8 mouse cellular contexts compared by ENCODE assay signal in the genomic region with DNA sequence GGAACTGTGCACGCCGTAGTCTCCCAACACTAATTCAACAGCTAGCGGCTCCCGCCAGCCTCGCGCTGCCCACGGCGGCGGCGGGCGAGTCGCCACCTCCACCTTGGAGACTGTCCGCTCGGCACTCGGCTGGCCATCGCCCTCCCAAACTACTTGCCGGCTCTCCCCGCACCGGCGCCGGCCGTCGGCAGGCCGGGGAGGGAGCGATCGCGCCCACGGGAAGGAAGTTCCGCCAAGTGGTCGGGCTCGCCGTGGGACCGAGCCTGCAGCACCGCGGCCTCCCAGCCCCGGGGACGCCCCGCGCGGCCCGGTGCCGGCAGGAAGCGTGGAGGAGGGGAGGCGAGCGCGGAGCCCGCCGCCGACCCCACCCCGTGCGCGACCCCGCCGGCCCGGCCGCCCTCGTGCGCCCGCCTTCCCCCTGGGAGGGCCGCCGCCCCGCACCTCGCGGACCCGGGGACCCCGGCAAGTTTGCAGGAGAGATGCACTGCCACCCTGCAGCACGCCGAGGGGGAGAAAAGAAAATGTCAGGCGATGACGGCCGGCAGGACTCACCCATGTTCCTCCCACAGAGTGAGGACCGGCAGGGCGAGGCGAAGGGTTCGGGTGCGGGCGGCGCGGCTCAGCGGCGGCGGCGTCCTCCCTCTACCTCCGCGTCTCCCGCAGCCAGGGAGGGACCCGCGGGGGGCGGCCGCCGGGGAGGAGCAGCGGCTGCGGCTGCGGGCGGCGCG. TPM values are rescaled to one million over a fixed set of nuclear protein-coding genes. Genes with fewer than 3 reads are reported as not detected.
DNase-seq lines count a peak whose midpoint lies in the region; ATAC-seq lines count a peak whose summit lies in the region.

A gene (minus strand): TSS at position 718 of the 728 bp plus-strand sequence.

- no peaks in the 10 kb centered on the region for H3K27me3 ChIP-seq in hindbrain, embryonic 11.5 days (ENCODE audit: control insufficient read depth, insufficient read depth, low read length)

- peak within 1 kb of the TSS; percentile 89 for H3K9ac ChIP-seq in hindbrain, embryonic 11.5 days (ENCODE audit: low read depth, low read length)

- no peaks in the 10 kb centered on the region for H3K36me3 ChIP-seq in hindbrain, embryonic 11.5 days (ENCODE audit: control insufficient read depth, insufficient read depth, low read length)

- peak within 1 kb of the TSS; percentile 87 for H3K4me3 ChIP-seq in hindbrain, embryonic 11.5 days (ENCODE audit: low read depth, low read length)

- H3K4me2 ChIP-seq in hindbrain, embryonic 11.5 days (replicated peaks; ENCODE audit: low read depth, low read length), result peak within 1 kb of the TSS; percentile 92

- H3K27ac ChIP-seq in hindbrain, embryonic 11.5 days (ENCODE audit: low read depth, low read length), result peak within 1 kb of the TSS; percentile 98

- DNase-seq in Muller cell, postnatal 12 days (ENCODE audit: inconsistent ontology term), result peak; percentile 69
- DNase-seq in cerebellum, adult 9-11 months, result peak; percentile 83
- DNase-seq in frontal cortex, postnatal 10 days (ENCODE audit: low spot score in 2 of 2), result peak; percentile 63 to 73
- DNase-seq in hindbrain, embryonic 11.5 days (ENCODE audit: low spot score), result peak; percentile 74
- peak; percentile 60 to 74 for DNase-seq in layer of hippocampus, postnatal 25 days (ENCODE audit: extremely low spot score in 1 of 2, low spot score in 1 of 2)
- DNase-seq in lung, postnatal 14 days, result peak; percentile 69
- DNase-seq in ovary, postnatal 36 days (ENCODE audit: low spot score), result peak; percentile 72
- DNase-seq in thymus, postnatal 25 days, result peak; percentile 74

- no peaks in the 10 kb centered on the region for H3K9me3 ChIP-seq in hindbrain, embryonic 11.5 days (ENCODE audit: control insufficient read depth, low read length)

- no peaks in the 10 kb centered on the region for H3K4me1 ChIP-seq in hindbrain, embryonic 11.5 days (replicated peaks; ENCODE audit: control insufficient read depth, insufficient read depth, low read length)

- WGBS in hindbrain, embryonic 11.5 days, result under 1% methylated on average over 64 of the region's 97 CpGs

- peak; percentile 55 for ATAC-seq in hindbrain, embryonic 11.5 days (ENCODE audit: low FRiP score)

RNA-seq across cellular contexts. Expression of the gene that starts here (rescaled TPM):
- 70.7 and 74.0 TPM in 2 replicates for polyA plus RNA-seq in hindbrain, embryonic 11.5 days (2014; fragmentation: Nextera tagmentation; extraction: Ambion mirVana)
- total RNA-seq in layer of hippocampus, postnatal 25 days (2021), result 100 to 1,000 TPM; 219 to 233 TPM

Comparison
In these comparisons a context has a peak if more than half of its experiments do, and no peak if none do; other contexts are left out.
1. Peak in every context shown above with its lines: DNase-seq, ATAC-seq, H3K4me3 ChIP-seq and H3K27ac ChIP-seq.